Mouse (Mus musculus) T-cell, adult 66 days (primary cell): ENCODE results near the gene Paqr8. TPM values are rescaled to one million over a fixed set of nuclear protein-coding genes. Genes with fewer than 3 reads are reported as not detected.

ENCODE experiments used
- total RNA-seq, 2 experiments: library from RNA; stranded (reverse); gene quantifications; 3 replicates in 1 of 2; 4 replicates in 1 of 2; pipeline ENCODE4 v1.2.4; 2023

Gene Paqr8
- 1 to 10 TPM; 6.8 TPM for total RNA-seq

GRCm38 (mm10) chr1:20890404-20890921 is at the start of gene Paqr8:
Gene Paqr8 (plus strand): TSS chr1:20890606.

DNA sequence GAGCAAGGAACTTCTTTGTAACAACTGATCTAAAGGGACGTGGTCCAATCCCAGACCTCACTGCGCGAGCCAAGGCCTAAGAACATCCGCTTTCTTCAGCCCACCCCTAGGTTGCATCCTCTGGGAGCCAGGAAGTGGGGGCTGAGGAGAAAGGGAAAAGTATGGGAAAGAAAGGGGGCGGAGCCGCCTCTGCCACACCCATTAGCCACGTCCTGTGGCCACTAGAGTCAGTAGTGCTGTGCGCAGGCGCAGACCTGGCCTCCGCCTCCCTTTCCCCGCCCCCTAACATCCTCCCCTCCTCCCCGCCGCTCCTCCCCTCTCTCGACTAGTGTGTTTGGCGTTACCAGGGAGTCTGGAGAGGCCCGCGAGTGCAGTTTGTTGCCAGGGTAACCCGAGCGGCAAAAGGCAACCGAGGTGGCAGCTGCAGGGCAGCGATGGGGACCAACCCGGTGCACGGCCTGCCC is 60.9 kb downstream of the Paqr8 start, which contains the start of gene Efhc1:
Gene Efhc1 (plus strand): TSS at position 327 of the 464 bp plus-strand sequence.

Other genes with a start within 250 kb of the Paqr8 start
- not detected for gene Il17a, start 159.7 kb upstream of the Paqr8 start, total RNA-seq
- gene Il17f, start 100.0 kb upstream of the Paqr8 start, total RNA-seq, result 1 to 10 TPM; 1.5 to 1.6 TPM
- 10 to 100 TPM; 59.4 to 66.8 TPM for gene Mcm3, start 70.3 kb upstream of the Paqr8 start, total RNA-seq
- gene Efhc1, start 61.0 kb downstream of the Paqr8 start, total RNA-seq, result 1 to 10 TPM in 1 of 2 experiments, under 1 TPM in 1; 0.74 to 2.1 TPM
- 10 to 100 TPM in 1 of 2 experiments, 1 to 10 TPM in 1; 9.6 to 12.6 TPM for gene Tram2, start 188.6 kb downstream of the Paqr8 start, total RNA-seq